Mouse (Mus musculus) olfactory bulb, adult 2 months (tissue): ENCODE results near the gene Ttc23.

ENCODE experiments used
- CTCF ChIP-seq: fragments of 200-500 bp; IDR thresholded peaks from 2 replicates; pipeline ENCODE4 v1.5.1; 2012; ENCODE audit warnings: low read depth, mild to moderate bottlenecking, low read length, moderate library complexity; ENCODE audit not compliant: insufficient read depth
- POLR2A ChIP-seq: fragments of 200-500 bp; IDR thresholded peaks from 2 replicates; pipeline ENCODE4 v1.6.1; 2012; ENCODE audit warnings: mild to moderate bottlenecking, low read depth, low read length, moderate library complexity; ENCODE audit not compliant: insufficient read depth

- TF ChIP-seq POLR2A, result no peak
- no peak for TF ChIP-seq CTCF
These were observed 77.3 kb downstream of the Ttc23 start for GRCm38 (mm10) chr7:67724536-67724935.
